Mouse (Mus musculus): ENCODE results near the gene Ank3.

Ank3 gene

GRCm38 (mm10) chr10:69549221-69549620 lies 150.6 kb downstream of the Ank3 start:
- no peaks in the 10 kb centered on the region for H3K36me3 ChIP-seq (ENCODE audit: control insufficient read depth, insufficient read depth, low read length, poor library complexity, severe bottlenecking)
- H3K27me3 ChIP-seq (ENCODE audit: control insufficient read depth, insufficient read depth, low read length, poor library complexity, severe bottlenecking): no peaks in the 10 kb centered on the region
- no peak for DNase-seq (ENCODE audit: low read depth, low spot score)

- no peak for DNase-seq (ENCODE audit: low read depth, low spot score)
These were observed 152.3 kb downstream of the Ank3 start for GRCm38 (mm10) chr10:69550824-69551223.

GRCm38 (mm10) chr10:69553091-69553490 lies 154.5 kb downstream of the Ank3 start:
- Histone ChIP-seq H3K36me3 (ENCODE audit: control insufficient read depth, insufficient read depth, low read length, poor library complexity, severe bottlenecking) (no peaks in the 10 kb centered on the region), H3K27me3 (ENCODE audit: control insufficient read depth, insufficient read depth, low read length, poor library complexity, severe bottlenecking) (no peaks in the 10 kb centered on the region)
- no peak for DNase-seq (ENCODE audit: low read depth, low spot score)

More at GRCm38 (mm10) chr10:69550824-69551223, 152.3 kb downstream of the Ank3 start:
- no peaks in the 10 kb centered on the region for H3K36me3 ChIP-seq (ENCODE audit: control insufficient read depth, insufficient read depth, low read length, poor library complexity, severe bottlenecking)
- H3K27me3 ChIP-seq (ENCODE audit: control insufficient read depth, insufficient read depth, low read length, poor library complexity, severe bottlenecking): no peaks in the 10 kb centered on the region

GRCm38 (mm10) chr10:69555592-69555991 lies 157.0 kb downstream of the Ank3 start:
- Histone ChIP-seq H3K27me3 (ENCODE audit: control insufficient read depth, insufficient read depth, low read length, poor library complexity, severe bottlenecking) (no peaks in the 10 kb centered on the region), H3K36me3 (ENCODE audit: control insufficient read depth, insufficient read depth, low read length, poor library complexity, severe bottlenecking) (no peaks in the 10 kb centered on the region)
- no peak for DNase-seq (ENCODE audit: low read depth, low spot score)

- DNase-seq (ENCODE audit: low read depth, low spot score): no peak
- Histone ChIP-seq H3K27me3 (ENCODE audit: control insufficient read depth, insufficient read depth, low read length, poor library complexity, severe bottlenecking) (no peaks in the 10 kb centered on the region), H3K36me3 (ENCODE audit: control insufficient read depth, insufficient read depth, low read length, poor library complexity, severe bottlenecking) (no peaks in the 10 kb centered on the region)
These were observed 157.7 kb downstream of the Ank3 start for GRCm38 (mm10) chr10:69556278-69556677.

- no peaks in the 10 kb centered on the region for H3K36me3 ChIP-seq (ENCODE audit: control insufficient read depth, insufficient read depth, low read length, poor library complexity, severe bottlenecking)
- H3K27me3 ChIP-seq (ENCODE audit: control insufficient read depth, insufficient read depth, low read length, poor library complexity, severe bottlenecking): no peaks in the 10 kb centered on the region
- DNase-seq (ENCODE audit: low read depth, low spot score): no peak
These were observed 161.7 kb downstream of the Ank3 start for GRCm38 (mm10) chr10:69560237-69560636.

GRCm38 (mm10) chr10:69562931-69563330 lies 164.4 kb downstream of the Ank3 start:
- DNase-seq (ENCODE audit: low read depth, low spot score): no peak
- no peaks in the 10 kb centered on the region for H3K27me3 ChIP-seq (ENCODE audit: control insufficient read depth, insufficient read depth, low read length, poor library complexity, severe bottlenecking)
- H3K36me3 ChIP-seq (ENCODE audit: control insufficient read depth, insufficient read depth, low read length, poor library complexity, severe bottlenecking): no peaks in the 10 kb centered on the region

GRCm38 (mm10) chr10:69565052-69565451 lies 166.5 kb downstream of the Ank3 start:
- Histone ChIP-seq H3K27me3 (ENCODE audit: control insufficient read depth, insufficient read depth, low read length, poor library complexity, severe bottlenecking) (no peaks in the 10 kb centered on the region), H3K36me3 (ENCODE audit: control insufficient read depth, insufficient read depth, low read length, poor library complexity, severe bottlenecking) (no peaks in the 10 kb centered on the region)
- DNase-seq (ENCODE audit: low read depth, low spot score): no peak

GRCm38 (mm10) chr10:69568976-69569375 lies 170.4 kb downstream of the Ank3 start:
- no peaks in the 10 kb centered on the region; the same call in 1 of the 2 replicates for H3K27me3 ChIP-seq (ENCODE audit: control insufficient read depth, insufficient read depth, low read length, poor library complexity, severe bottlenecking)
- no peaks in the 10 kb centered on the region for H3K36me3 ChIP-seq (ENCODE audit: control insufficient read depth, insufficient read depth, low read length, poor library complexity, severe bottlenecking)
- DNase-seq (ENCODE audit: low read depth, low spot score): no peak

GRCm38 (mm10) chr10:69569740-69570139 lies 171.2 kb downstream of the Ank3 start:
- H3K36me3 ChIP-seq (ENCODE audit: control insufficient read depth, insufficient read depth, low read length, poor library complexity, severe bottlenecking): no peaks in the 10 kb centered on the region
- H3K27me3 ChIP-seq (ENCODE audit: control insufficient read depth, insufficient read depth, low read length, poor library complexity, severe bottlenecking): no peaks in the 10 kb centered on the region; the same call in 1 of the 2 replicates
- no peak for DNase-seq (ENCODE audit: low read depth, low spot score)

GRCm38 (mm10) chr10:69570466-69571288 lies 172.1 kb downstream of the Ank3 start:
- no peaks in the 10 kb centered on the region; the same call in 1 of the 2 replicates for H3K27me3 ChIP-seq (ENCODE audit: control insufficient read depth, insufficient read depth, low read length, poor library complexity, severe bottlenecking)
- H3K36me3 ChIP-seq (ENCODE audit: control insufficient read depth, insufficient read depth, low read length, poor library complexity, severe bottlenecking): no peaks in the 10 kb centered on the region
- no peak for DNase-seq (ENCODE audit: low read depth, low spot score)

GRCm38 (mm10) chr10:69571422-69571821 lies 172.8 kb downstream of the Ank3 start:
- Histone ChIP-seq H3K27me3 (ENCODE audit: control insufficient read depth, insufficient read depth, low read length, poor library complexity, severe bottlenecking) (no peaks in the 10 kb centered on the region; the same call in 1 of the 2 replicates), H3K36me3 (ENCODE audit: control insufficient read depth, insufficient read depth, low read length, poor library complexity, severe bottlenecking) (no peaks in the 10 kb centered on the region)
- no peak for DNase-seq (ENCODE audit: low read depth, low spot score)

- H3K36me3 ChIP-seq (ENCODE audit: control insufficient read depth, insufficient read depth, low read length, poor library complexity, severe bottlenecking): no peaks in the 10 kb centered on the region
- H3K27me3 ChIP-seq (ENCODE audit: control insufficient read depth, insufficient read depth, low read length, poor library complexity, severe bottlenecking): no peaks in the 10 kb centered on the region; the same call in 1 of the 2 replicates
- DNase-seq (ENCODE audit: low read depth, low spot score): no peak
These were observed 173.4 kb downstream of the Ank3 start for GRCm38 (mm10) chr10:69571972-69572371.

GRCm38 (mm10) chr10:69573054-69573453 lies 174.5 kb downstream of the Ank3 start:
- no peaks in the 10 kb centered on the region; the same call in 1 of the 2 replicates for H3K27me3 ChIP-seq (ENCODE audit: control insufficient read depth, insufficient read depth, low read length, poor library complexity, severe bottlenecking)
- H3K36me3 ChIP-seq (ENCODE audit: control insufficient read depth, insufficient read depth, low read length, poor library complexity, severe bottlenecking): no peaks in the 10 kb centered on the region
- no peak for DNase-seq (ENCODE audit: low read depth, low spot score)

- Histone ChIP-seq H3K36me3 (ENCODE audit: control insufficient read depth, insufficient read depth, low read length, poor library complexity, severe bottlenecking) (no peaks in the 10 kb centered on the region), H3K27me3 (ENCODE audit: control insufficient read depth, insufficient read depth, low read length, poor library complexity, severe bottlenecking) (no peaks in the 10 kb centered on the region; the same call in 1 of the 2 replicates)
- no peak for DNase-seq (ENCODE audit: low read depth, low spot score)
These were observed 175.2 kb downstream of the Ank3 start for GRCm38 (mm10) chr10:69573746-69574145.

Measured in splenic B cell, adult 2 months (primary cell).